Mouse (Mus musculus) kidney, postnatal 25 days (tissue): ENCODE measurements around the gene Pkig.
"Not testable (repeated sequence)": the region's sequence is repeated elsewhere in the genome, so short reads cannot be mapped to it uniquely, and the experiment has no call there.

Experiments used
- DNase-seq, 2 experiments: peaks; one replicate each; pipeline ENCODE4 v3.0.0; 2021; ENCODE audit warnings: mixed read lengths in 2 of 2

Gene Pkig

GRCm38 (mm10) chr2:163644047-163644446 is 14.1 kb upstream of the Pkig start:
- DNase-seq, result no peak

GRCm38 (mm10) chr2:163644575-163645385 is 13.4 kb upstream of the Pkig start, which contains the start of gene Serinc3:
TSS of gene Serinc3 (minus strand) at chr2:163645131.
- DNase-seq, result peak; percentile 99

- DNase-seq, result no peak
Observed at GRCm38 (mm10) chr2:163645700-163646460, 12.3 kb upstream of the Pkig start.

GRCm38 (mm10) chr2:163646461-163647080 is 11.6 kb upstream of the Pkig start:
- DNase-seq, result no peak

GRCm38 (mm10) chr2:163655699-163656098 is 2.5 kb upstream of the Pkig start:
- DNase-seq, result not testable (repeated sequence)

- DNase-seq, result no peak
Observed at GRCm38 (mm10) chr2:163657486-163657885, 700 bp upstream of the Pkig start.

- DNase-seq, result peak; percentile 54 to 66
Observed at GRCm38 (mm10) chr2:163658941-163659340, 755 bp downstream of the Pkig start.

- DNase-seq, result no peak
Observed at GRCm38 (mm10) chr2:163659431-163659830, 1.2 kb downstream of the Pkig start.

- DNase-seq, result no peak
Observed at GRCm38 (mm10) chr2:163660103-163660701, 2.0 kb downstream of the Pkig start.

GRCm38 (mm10) chr2:163661371-163661850 is 3.2 kb downstream of the Pkig start:
- peak; percentile 39 to 66 for DNase-seq

GRCm38 (mm10) chr2:163662076-163662475 is 3.9 kb downstream of the Pkig start:
- DNase-seq, result no peak

- DNase-seq, result no peak
Observed at GRCm38 (mm10) chr2:163662698-163663221, 4.6 kb downstream of the Pkig start.

- no peak for DNase-seq
Observed at GRCm38 (mm10) chr2:163663930-163664329, 5.7 kb downstream of the Pkig start.

- no peak for DNase-seq
Observed at GRCm38 (mm10) chr2:163667045-163667444, 8.9 kb downstream of the Pkig start.

- peak in 1 of 2 experiments; percentile 56 for DNase-seq
Observed at GRCm38 (mm10) chr2:163670872-163671594, 12.8 kb downstream of the Pkig start.

GRCm38 (mm10) chr2:163674397-163674796 is 16.2 kb downstream of the Pkig start:
- no peak for DNase-seq

GRCm38 (mm10) chr2:163675144-163675619 is 17.0 kb downstream of the Pkig start:
- DNase-seq, result no peak

- DNase-seq, result no peak
Observed at GRCm38 (mm10) chr2:163675662-163676061, 17.5 kb downstream of the Pkig start.

GRCm38 (mm10) chr2:163676321-163676720 is 18.1 kb downstream of the Pkig start:
- no peak for DNase-seq

- no peak for DNase-seq
Observed at GRCm38 (mm10) chr2:163676745-163677144, 18.6 kb downstream of the Pkig start.

GRCm38 (mm10) chr2:163682344-163682743 is 24.2 kb downstream of the Pkig start:
- DNase-seq, result no peak

GRCm38 (mm10) chr2:163685287-163685686 is 27.1 kb downstream of the Pkig start:
- DNase-seq, result no peak
